Mouse (Mus musculus) limb, embryonic 10.5 days (tissue): ENCODE measurements at regions not wholly inside any gene's neighbourhood (a gene's known extent, or its start where the extent isn't known, plus 50 kb on each side); places are given as distances from the start of the nearest gene placed in this dataset.

Experiments
- DNase-seq: peaks from one replicate; pipeline ENCODE4 v3.0.0-alpha.2; 2017; ENCODE audit warnings: low spot score
- H3K27ac ChIP-seq: fragments of 300-500 bp; sonication (generic); 2 replicates; pipeline ENCODE4 v1.5.1; 2016; ENCODE audit warnings: mild to moderate bottlenecking
- H3K27me3 ChIP-seq: fragments of 300-500 bp; sonication (generic); 2 replicates; pipeline ENCODE4 v1.6.1; 2016; ENCODE audit warnings: low read depth, mild to moderate bottlenecking; ENCODE audit not compliant: poor library complexity, severe bottlenecking
- H3K36me3 ChIP-seq: fragments of 300-500 bp; sonication (generic); 2 replicates; pipeline ENCODE4 v1.6.1; 2016; ENCODE audit warnings: mild to moderate bottlenecking, moderate library complexity
- H3K4me1 ChIP-seq: fragments of 300-500 bp; sonication (generic); 2 replicates; pipeline ENCODE4 v1.6.1; 2016
- H3K4me3 ChIP-seq: fragments of 300-500 bp; sonication (generic); 2 replicates; pipeline ENCODE4 v1.5.1; 2016; ENCODE audit warnings: mild to moderate bottlenecking, moderate library complexity
- H3K9me3 ChIP-seq: fragments of 300-500 bp; sonication (generic); replicated peaks from 2 replicates; pipeline ENCODE4 v1.6.1; 2016; ENCODE audit warnings: mild to moderate bottlenecking
- WGBS: fragments of 180-500 bp; shearing (Covaris S2); methylation state at CpG from one replicate; pipeline ENCODE4 v1.1.7; 2016; 5-methylcytosine and 5-hydroxymethylcytosine counted together

GRCm38 (mm10) chr11:65469762-65470741 lies 200.3 kb upstream of the Myocd start:
- no peak for DNase-seq
- no peak overlapping the region for H3K27ac ChIP-seq
- 86% methylated on average over 9 of the region's 9 CpGs for WGBS
- H3K36me3 ChIP-seq, result no peaks in the 10 kb centered on the region
- no peaks in the 10 kb centered on the region for H3K9me3 ChIP-seq
- no peak overlapping the region for H3K4me3 ChIP-seq
- no peaks in the 10 kb centered on the region for H3K4me1 ChIP-seq
- H3K27me3 ChIP-seq, result no peaks in the 10 kb centered on the region

DNA sequence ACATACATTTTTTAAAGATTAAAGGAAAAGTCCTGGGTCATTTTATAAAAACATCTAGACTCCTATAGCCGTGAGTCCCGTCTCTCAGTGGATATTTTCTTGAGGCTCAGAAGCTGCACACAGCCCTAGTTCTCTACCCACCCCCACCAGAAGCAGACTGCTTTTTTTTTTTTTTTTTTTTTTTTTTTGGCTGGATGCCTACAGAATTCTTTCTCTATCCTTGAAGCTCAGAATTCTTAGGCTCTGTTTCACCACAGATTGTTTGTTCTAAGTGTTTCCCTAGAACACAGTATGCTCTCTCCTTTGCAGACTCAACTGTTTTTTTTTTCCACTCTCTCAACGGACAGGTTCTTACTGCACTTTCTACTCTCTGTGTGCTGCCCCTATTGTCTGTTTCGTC lies 191.3 kb upstream of the Myocd start:
- WGBS, result 94% methylated on average over 4 of the region's 4 CpGs

DNA sequence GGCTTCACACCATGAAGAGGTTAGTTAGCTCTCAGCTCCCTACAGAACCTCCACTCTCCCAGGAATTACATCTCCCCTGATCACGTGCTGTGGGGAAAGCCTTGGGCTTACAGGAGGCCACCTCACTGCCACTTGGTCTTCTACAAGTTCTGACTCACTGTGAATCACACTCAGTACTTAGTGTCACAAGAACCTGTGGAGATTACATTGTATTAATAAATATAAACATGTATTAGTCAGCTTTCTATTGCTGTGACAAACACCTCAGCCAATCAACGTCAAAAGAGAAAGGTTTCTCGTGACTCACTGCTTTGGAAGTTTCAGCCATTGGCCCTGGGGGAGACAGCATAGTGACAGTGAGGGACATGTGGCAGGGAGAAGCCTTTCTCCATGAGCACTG lies 178.6 kb upstream of the Myocd start:
- Histone ChIP-seq H3K4me1 (no peaks in the 10 kb centered on the region), H3K27me3 (no peaks in the 10 kb centered on the region), H3K36me3 (no peaks in the 10 kb centered on the region), H3K9me3 (no peaks in the 10 kb centered on the region), H3K27ac (no peak overlapping the region), H3K4me3 (no peak overlapping the region)
- DNase-seq, result no peak
- 90% methylated on average over 3 of the region's 3 CpGs for WGBS

More for the DNA sequence above, 191.3 kb upstream of the Myocd start:
- DNase-seq, result no peak
- H3K4me1 ChIP-seq, result no peaks in the 10 kb centered on the region
- no peaks in the 10 kb centered on the region for H3K9me3 ChIP-seq
- no peaks in the 10 kb centered on the region for H3K36me3 ChIP-seq
- no peaks in the 10 kb centered on the region for H3K27me3 ChIP-seq
- no peak overlapping the region for H3K27ac ChIP-seq
- H3K4me3 ChIP-seq, result no peak overlapping the region

GRCm38 (mm10) chr11:65443466-65444024 lies 173.8 kb upstream of the Myocd start:
- DNase-seq, result no peak
- Histone ChIP-seq H3K36me3 (no peaks in the 10 kb centered on the region), H3K4me3 (no peak overlapping the region), H3K27ac (no peak overlapping the region), H3K27me3 (no peaks in the 10 kb centered on the region), H3K4me1 (no peaks in the 10 kb centered on the region), H3K9me3 (no peaks in the 10 kb centered on the region)
- WGBS, result 94% methylated on average over 11 of the region's 11 CpGs

DNA sequence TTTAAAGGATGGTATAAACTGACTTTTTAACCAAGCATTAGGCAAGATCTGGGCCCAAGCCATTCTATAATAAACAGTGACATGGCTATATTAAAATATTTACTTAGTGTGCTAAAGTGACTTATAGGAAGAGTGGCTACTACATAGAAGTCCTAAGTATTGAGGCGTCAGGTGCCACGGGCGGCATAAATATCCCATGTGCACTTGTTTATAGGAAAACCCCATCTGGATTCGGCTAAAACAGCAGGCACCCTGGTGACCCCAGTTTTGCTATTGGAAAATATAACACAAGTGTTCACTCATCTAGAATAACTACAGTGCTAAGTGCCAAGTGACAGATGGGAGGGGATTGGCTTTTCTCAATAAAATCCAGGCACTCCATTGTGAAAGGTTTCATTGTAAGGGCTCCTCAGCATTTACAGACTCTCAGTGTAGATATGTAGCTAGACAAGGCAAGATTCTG lies 165.9 kb upstream of the Myocd start:
- no peak overlapping the region for H3K4me3 ChIP-seq
- no peaks in the 10 kb centered on the region for H3K9me3 ChIP-seq
- H3K36me3 ChIP-seq, result no peaks in the 10 kb centered on the region
- 87% methylated on average over 4 of the region's 4 CpGs for WGBS
- no peak overlapping the region for H3K27ac ChIP-seq
- H3K27me3 ChIP-seq, result no peaks in the 10 kb centered on the region
- no peaks in the 10 kb centered on the region for H3K4me1 ChIP-seq
- no peak for DNase-seq

GRCm38 (mm10) chr11:65421889-65422288 lies 152.1 kb upstream of the Myocd start:
- no peaks in the 10 kb centered on the region for H3K27me3 ChIP-seq
- H3K9me3 ChIP-seq, result no peaks in the 10 kb centered on the region
- DNase-seq, result no peak
- H3K36me3 ChIP-seq, result no peaks in the 10 kb centered on the region
- no peak overlapping the region for H3K4me3 ChIP-seq
- H3K27ac ChIP-seq, result peak overlapping the region; percentile 19; the same call in 1 of the 2 replicates
- WGBS, result 32% methylated on average over 1 of the region's 1 CpGs
- H3K4me1 ChIP-seq, result no peaks in the 10 kb centered on the region

DNA sequence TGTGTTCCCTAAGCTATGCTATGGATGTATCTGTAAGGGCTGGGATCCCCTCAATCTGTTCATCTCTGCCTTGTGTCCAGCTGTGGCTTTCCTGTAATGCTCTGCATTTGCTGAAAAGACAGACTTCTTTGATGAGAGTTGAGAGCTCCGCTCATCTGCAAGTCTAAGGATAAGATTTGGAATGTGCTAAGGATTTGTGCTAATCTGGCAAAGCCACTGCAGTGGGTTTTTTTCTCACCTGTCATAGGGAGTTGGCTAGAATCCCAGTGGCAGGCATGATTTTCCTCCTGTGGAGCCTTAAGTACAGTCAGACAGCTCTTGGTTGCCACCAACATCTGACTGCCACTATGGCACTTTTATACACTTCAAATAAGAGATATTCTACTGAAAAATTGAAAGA lies 138.8 kb upstream of the Myocd start:
- H3K27me3 ChIP-seq, result no peaks in the 10 kb centered on the region
- DNase-seq, result no peak
- no peaks in the 10 kb centered on the region for H3K36me3 ChIP-seq
- no peaks in the 10 kb centered on the region for H3K4me1 ChIP-seq
- H3K9me3 ChIP-seq, result no peaks in the 10 kb centered on the region
- no peak overlapping the region for H3K4me3 ChIP-seq
- H3K27ac ChIP-seq, result no peak overlapping the region
- 85% methylated on average over 1 of the region's 1 CpGs for WGBS

GRCm38 (mm10) chr11:65402460-65403154 lies 132.8 kb upstream of the Myocd start:
- DNase-seq, result no peak
- H3K4me3 ChIP-seq, result no peak overlapping the region
- no peak overlapping the region for H3K27ac ChIP-seq
- peaks cover 5% of the 10 kb centered on the region; the same call in 1 of the 2 replicates for H3K4me1 ChIP-seq
- no peaks in the 10 kb centered on the region for H3K9me3 ChIP-seq
- H3K27me3 ChIP-seq, result no peaks in the 10 kb centered on the region
- WGBS, result 66% methylated on average over 12 of the region's 12 CpGs
- no peaks in the 10 kb centered on the region for H3K36me3 ChIP-seq

GRCm38 (mm10) chr11:65389238-65389637 lies 119.4 kb upstream of the Myocd start:
- 78% methylated on average over 3 of the region's 3 CpGs for WGBS
- Histone ChIP-seq H3K36me3 (no peaks in the 10 kb centered on the region), H3K4me3 (no peak overlapping the region), H3K4me1 (peaks cover 10% of the 10 kb centered on the region), H3K27me3 (no peaks in the 10 kb centered on the region), H3K9me3 (no peaks in the 10 kb centered on the region), H3K27ac (no peak overlapping the region)
- DNase-seq, result no peak

DNA sequence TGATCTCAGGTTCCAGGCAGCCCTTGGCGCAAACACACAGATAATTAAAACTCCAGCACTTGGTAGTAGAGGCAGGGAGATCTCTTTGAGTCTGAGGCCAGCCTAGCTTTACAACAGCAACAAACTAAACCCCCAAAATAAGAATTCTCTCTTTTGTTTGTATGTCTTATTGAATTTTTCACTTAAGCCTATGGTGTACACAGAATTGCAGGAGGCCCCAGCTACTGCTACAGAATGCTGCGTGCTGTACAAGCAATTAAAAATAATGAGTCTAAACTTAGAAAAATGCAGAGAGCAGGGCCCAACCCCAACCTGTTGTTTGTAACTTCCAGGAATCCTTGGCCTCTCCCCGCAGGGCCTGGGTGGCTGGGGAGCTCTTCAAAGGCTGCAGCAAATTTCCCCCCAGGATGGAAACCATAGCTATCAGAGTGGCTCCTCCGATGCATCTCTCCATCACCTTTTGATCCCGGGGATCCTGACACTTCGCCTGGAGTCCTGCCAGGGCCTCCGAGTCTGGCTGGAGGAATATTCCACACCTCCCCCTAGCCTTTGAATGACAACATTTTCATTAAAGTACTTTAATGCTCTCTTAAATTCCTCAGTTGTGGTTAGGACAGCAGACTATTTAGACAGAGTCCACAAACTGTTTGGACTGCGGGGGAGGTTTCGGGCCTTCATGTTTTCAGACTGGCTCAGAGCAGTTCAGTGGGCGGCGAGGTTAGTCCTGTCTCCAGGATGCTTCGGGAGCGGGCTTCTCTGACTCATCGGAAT lies 116.7 kb upstream of the Myocd start:
- Histone ChIP-seq H3K9me3 (no peaks in the 10 kb centered on the region), H3K4me3 (no peak overlapping the region), H3K27ac (peak overlapping the region; percentile 59), H3K27me3 (no peaks in the 10 kb centered on the region), H3K36me3 (no peaks in the 10 kb centered on the region), H3K4me1 (peaks cover 10% of the 10 kb centered on the region)
- 49% methylated on average over 14 of the region's 14 CpGs for WGBS
- DNase-seq, result no peak

- 93% methylated on average over 5 of the region's 5 CpGs for WGBS
- H3K4me3 ChIP-seq, result no peak overlapping the region
- H3K9me3 ChIP-seq, result no peaks in the 10 kb centered on the region
- no peaks in the 10 kb centered on the region for H3K4me1 ChIP-seq
- no peaks in the 10 kb centered on the region for H3K36me3 ChIP-seq
- H3K27ac ChIP-seq, result no peak overlapping the region
- H3K27me3 ChIP-seq, result no peaks in the 10 kb centered on the region
- DNase-seq, result no peak
These were observed 105.6 kb upstream of the Myocd start for GRCm38 (mm10) chr11:65375361-65375760.

GRCm38 (mm10) chr11:65373136-65373535 lies 103.3 kb upstream of the Myocd start:
- Histone ChIP-seq H3K36me3 (no peaks in the 10 kb centered on the region), H3K27me3 (no peaks in the 10 kb centered on the region), H3K4me3 (no peak overlapping the region), H3K9me3 (no peaks in the 10 kb centered on the region), H3K27ac (no peak overlapping the region), H3K4me1 (peaks cover 5% of the 10 kb centered on the region)
- WGBS, result 90% methylated on average over 4 of the region's 4 CpGs
- DNase-seq, result no peak
